Mouse (Mus musculus): Measurements from ENCODE around the gene Zc3h10.

GRCm38 (mm10) chr10:128496509-128497077, 51.0 kb downstream of the Zc3h10 start:
- TF ChIP-seq POLR2A (IDR thresholded peaks at IDR 0.05; ENCODE audit: borderline replicate concordance, control insufficient read depth, low read depth, low read length): no peak
- no peak for TF ChIP-seq CTCF (IDR thresholded peaks at IDR 0.05; ENCODE audit: control insufficient read depth, insufficient read depth, low read length)

Measured in bone marrow, adult 2 months (tissue).